Mouse (Mus musculus) lung, adult 2 months (tissue): Measurements from ENCODE around the gene Rtkn2.
A peak's percentile ranks its signal among the peaks of the same experiment; 100 is the strongest.

Experiments
- CTCF ChIP-seq: fragments of 200-500 bp; IDR thresholded peaks from 2 replicates; pipeline ENCODE4 v1.5.1; 2011; ENCODE audit warnings: mild to moderate bottlenecking, low read length, control low read depth; ENCODE audit not compliant: insufficient read depth
- POLR2A ChIP-seq: fragments of 200-500 bp; IDR thresholded peaks from 2 replicates; pipeline ENCODE4 v1.6.1; 2011; ENCODE audit warnings: low read depth, mild to moderate bottlenecking, control low read depth, low read length, borderline replicate concordance; ENCODE audit errors: extremely low read depth

DNA sequence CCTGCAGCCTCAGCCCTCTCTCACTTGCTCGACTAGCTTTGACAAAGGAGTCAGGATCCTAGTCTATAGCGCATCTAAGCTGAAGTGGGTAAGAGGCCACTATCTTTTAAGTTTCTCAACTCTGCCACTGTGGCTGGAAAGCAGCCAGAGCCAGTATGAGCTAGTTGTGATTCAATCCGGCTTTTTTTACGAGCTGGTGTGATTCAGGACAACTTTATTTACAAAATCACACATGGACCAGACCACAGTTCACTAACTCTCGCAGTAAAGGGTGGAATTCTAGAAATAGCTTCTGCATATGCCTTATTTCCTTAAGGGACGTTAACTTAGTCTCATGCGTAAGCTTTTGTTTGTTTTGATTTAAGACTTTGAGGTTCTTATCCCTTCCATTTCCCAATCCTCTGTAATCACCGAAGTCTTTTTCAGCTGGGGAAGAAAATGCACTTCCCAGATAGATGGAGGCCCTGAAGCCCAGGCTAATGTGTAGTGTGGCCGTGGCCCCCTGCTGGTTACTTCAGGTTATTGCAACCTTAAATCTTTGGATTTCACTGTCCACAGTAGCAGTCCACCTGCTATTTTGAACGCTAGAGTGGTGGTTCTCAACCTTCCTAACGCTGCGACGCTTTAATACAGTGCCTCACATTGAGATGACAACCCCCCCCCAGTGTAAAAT, 5.0 kb downstream of the Rtkn2 start:
- peak; percentile 79 for TF ChIP-seq CTCF
- no peak for TF ChIP-seq POLR2A
